Mouse (Mus musculus) neural tube, embryonic 15.5 days (tissue): ENCODE measurements around the gene Dnajb12. TPM values are rescaled to one million over a fixed set of nuclear protein-coding genes. Genes with fewer than 3 reads are reported as not detected.
A peak's percentile ranks its signal among the peaks of the same experiment; 100 is the strongest.
"Not testable (repeated sequence)": the region's sequence is repeated elsewhere in the genome, so short reads cannot be mapped to it uniquely, and the experiment has no call there.

ENCODE experiments used
- ATAC-seq: fragments of 200-750 bp; cut with Nextera tagmentation; 2 replicates; pipeline ENCODE4 v1.8.0; 2017; ENCODE audit warnings: mild to moderate bottlenecking, moderate TSS enrichment, moderate library complexity; ENCODE audit not compliant: low FRiP score
- H3K27ac ChIP-seq: fragments of 300-500 bp; sonication (generic); replicated peaks from 2 replicates; pipeline ENCODE4 v1.5.1; 2015; ENCODE audit warnings: mild to moderate bottlenecking, inconsistent platforms
- H3K27me3 ChIP-seq: fragments of 300-500 bp; sonication (generic); replicated peaks from 2 replicates; pipeline ENCODE4 v1.6.1; 2015; ENCODE audit warnings: inconsistent platforms
- H3K36me3 ChIP-seq: fragments of 300-500 bp; sonication (generic); 2 replicates; pipeline ENCODE4 v1.6.1; 2015; ENCODE audit warnings: inconsistent platforms
- H3K4me1 ChIP-seq: fragments of 300-500 bp; sonication (generic); 2 replicates; pipeline ENCODE4 v1.6.1; 2015; ENCODE audit warnings: inconsistent platforms
- H3K4me2 ChIP-seq: fragments of 300-500 bp; sonication (generic); 2 replicates; pipeline ENCODE4 v1.6.1; 2015; ENCODE audit warnings: inconsistent platforms, mild to moderate bottlenecking, moderate library complexity
- H3K4me3 ChIP-seq: fragments of 300-500 bp; sonication (generic); replicated peaks from 2 replicates; pipeline ENCODE4 v1.5.1; 2015; ENCODE audit warnings: mild to moderate bottlenecking, inconsistent platforms
- H3K9ac ChIP-seq: fragments of 300-500 bp; sonication (generic); replicated peaks from 2 replicates; pipeline ENCODE4 v1.6.1; 2015; ENCODE audit warnings: mild to moderate bottlenecking, inconsistent platforms
- H3K9me3 ChIP-seq: fragments of 300-500 bp; sonication (generic); replicated peaks from 2 replicates; pipeline ENCODE4 v1.6.1; 2016; ENCODE audit warnings: inconsistent platforms
- WGBS: fragments of 180-500 bp; shearing (Covaris S2); methylation state at CpG from one replicate; pipeline ENCODE4 v1.1.7; 2015; ENCODE audit warnings: mixed read lengths; 5-methylcytosine and 5-hydroxymethylcytosine counted together
- polyA plus RNA-seq: library from polyadenylated mRNA; unstranded; fragments of >200 nt; fragmentation: Nextera tagmentation; extraction: Ambion mirVana; gene quantifications from 2 replicates; pipeline ENCODE4 v1.2.1, GENCODE M21; 2015

Gene Dnajb12
- polyA plus RNA-seq, 1 experiment from 2014 or later, result 17.2 TPM

- no peak overlapping the region for H3K4me3 ChIP-seq
- no peak overlapping the region for H3K9ac ChIP-seq
- no peak overlapping the region for H3K27ac ChIP-seq
- no peak overlapping the region for H3K4me2 ChIP-seq
- H3K27me3 ChIP-seq, result no peaks in the 10 kb centered on the region
- no peaks in the 10 kb centered on the region for H3K36me3 ChIP-seq
- no peaks in the 10 kb centered on the region for H3K4me1 ChIP-seq
- ATAC-seq, result no peak
- H3K9me3 ChIP-seq, result no peaks in the 10 kb centered on the region
- 91% methylated on average over 5 of the region's 5 CpGs for WGBS
Observed at GRCm38 (mm10) chr10:59873206-59873605, 6.2 kb upstream of the Dnajb12 start.

GRCm38 (mm10) chr10:59873613-59874012, 5.7 kb upstream of the Dnajb12 start:
- 84% methylated on average over 5 of the region's 5 CpGs for WGBS
- Histone ChIP-seq H3K27ac (no peak overlapping the region), H3K4me2 (no peak overlapping the region), H3K36me3 (no peaks in the 10 kb centered on the region), H3K4me3 (no peak overlapping the region), H3K9me3 (no peaks in the 10 kb centered on the region), H3K27me3 (no peaks in the 10 kb centered on the region), H3K4me1 (peaks cover 1% of the 10 kb centered on the region; the same call in 1 of the 2 replicates), H3K9ac (no peak overlapping the region)
- ATAC-seq, result no peak

- Histone ChIP-seq H3K9ac (no peak overlapping the region), H3K27me3 (no peaks in the 10 kb centered on the region), H3K36me3 (no peaks in the 10 kb centered on the region), H3K4me3 (no peak overlapping the region), H3K4me2 (no peak overlapping the region), H3K9me3 (no peaks in the 10 kb centered on the region), H3K27ac (no peak overlapping the region), H3K4me1 (peaks cover 7% of the 10 kb centered on the region)
- WGBS, result 21% methylated on average over 1 of the region's 1 CpGs
- no peak for ATAC-seq
Observed at GRCm38 (mm10) chr10:59875396-59875795, 4.0 kb upstream of the Dnajb12 start.

GRCm38 (mm10) chr10:59876698-59877097, 2.7 kb upstream of the Dnajb12 start:
- H3K4me3 ChIP-seq, H3K9me3 ChIP-seq, H3K9ac ChIP-seq, H3K4me2 ChIP-seq, H3K36me3 ChIP-seq, ATAC-seq, H3K27ac ChIP-seq, H3K27me3 ChIP-seq: not testable (repeated sequence)
- peaks cover 19% of the 10 kb centered on the region for H3K4me1 ChIP-seq
- 97% methylated on average over 4 of the region's 4 CpGs for WGBS

GRCm38 (mm10) chr10:59877421-59878117, 1.8 kb upstream of the Dnajb12 start:
- 60% methylated on average over 15 of the region's 15 CpGs for WGBS
- peaks cover 23% of the 10 kb centered on the region for H3K4me1 ChIP-seq
- no peaks in the 10 kb centered on the region for H3K36me3 ChIP-seq
- H3K9ac ChIP-seq, result no peak overlapping the region
- H3K4me3 ChIP-seq, result no peak overlapping the region
- no peaks in the 10 kb centered on the region for H3K27me3 ChIP-seq
- H3K9me3 ChIP-seq, result no peaks in the 10 kb centered on the region
- no peak overlapping the region for H3K4me2 ChIP-seq
- H3K27ac ChIP-seq, result no peak overlapping the region
- ATAC-seq, result no peak

- peak overlapping the region; percentile 57 for H3K4me3 ChIP-seq
- H3K27me3 ChIP-seq, result no peaks in the 10 kb centered on the region
- no peaks in the 10 kb centered on the region for H3K9me3 ChIP-seq
- H3K9ac ChIP-seq, result peak overlapping the region; percentile 93
- H3K27ac ChIP-seq, result peak overlapping the region; percentile 100
- H3K4me1 ChIP-seq, result peaks cover 27% of the 10 kb centered on the region
- H3K4me2 ChIP-seq, result peak overlapping the region; percentile 79
- 21% methylated on average over 5 of the region's 5 CpGs for whole genome bisulfite sequencing
- H3K36me3 ChIP-seq, result 0 out of 2 replicates have a peak, but pooled peaks cover under 1% of the 10 kb centered on the region
- peak; percentile 16; the same call in 1 of the 2 replicates for ATAC-seq
Observed at GRCm38 (mm10) chr10:59878823-59879222, 533 bp upstream of the Dnajb12 start.

- under 1% methylated on average over 13 of the region's 13 CpGs for WGBS
- peaks cover 27% of the 10 kb centered on the region for H3K4me1 ChIP-seq
- no peaks in the 10 kb centered on the region for H3K27me3 ChIP-seq
- peak overlapping the region; percentile 79 for H3K4me2 ChIP-seq
- H3K27ac ChIP-seq, result peak overlapping the region; percentile 100
- no peaks in the 10 kb centered on the region for H3K9me3 ChIP-seq
- peak overlapping the region; percentile 93 for H3K9ac ChIP-seq
- peak; percentile 59 for ATAC-seq
- H3K4me3 ChIP-seq, result peak overlapping the region; percentile 57
- H3K36me3 ChIP-seq, result 0 out of 2 replicates have a peak, but pooled peaks cover 8% of the 10 kb centered on the region
Observed at GRCm38 (mm10) chr10:59880029-59880386, 652 bp downstream of the Dnajb12 start.

- 87% methylated on average over 7 of the region's 7 CpGs for WGBS
- H3K36me3 ChIP-seq, result 0 out of 2 replicates have a peak, but pooled peaks cover 8% of the 10 kb centered on the region
- no peak for ATAC-seq
- H3K4me3 ChIP-seq, result peak overlapping the region; percentile 57
- peak overlapping the region; percentile 100; the same call in 1 of the 2 replicates for H3K27ac ChIP-seq
- no peaks in the 10 kb centered on the region for H3K9me3 ChIP-seq
- H3K9ac ChIP-seq, result peak overlapping the region; percentile 93; the same call in 1 of the 2 replicates
- no peaks in the 10 kb centered on the region for H3K27me3 ChIP-seq
- peaks cover 27% of the 10 kb centered on the region for H3K4me1 ChIP-seq
- H3K4me2 ChIP-seq, result peak overlapping the region; percentile 79
Observed at GRCm38 (mm10) chr10:59880837-59881236, 1.5 kb downstream of the Dnajb12 start.

- Histone ChIP-seq H3K27me3 (no peaks in the 10 kb centered on the region), H3K9me3 (no peaks in the 10 kb centered on the region), H3K4me2 (no peak overlapping the region), H3K4me3 (no peak overlapping the region), H3K36me3 (0 out of 2 replicates have a peak, but pooled peaks cover 8% of the 10 kb centered on the region), H3K4me1 (peaks cover 27% of the 10 kb centered on the region), H3K9ac (no peak overlapping the region), H3K27ac (no peak overlapping the region)
- no peak for ATAC-seq
- 95% methylated on average over 10 of the region's 10 CpGs for WGBS
Observed at GRCm38 (mm10) chr10:59884327-59885173, 5.2 kb downstream of the Dnajb12 start.

- 0 out of 2 replicates have a peak, but pooled peaks cover 8% of the 10 kb centered on the region for H3K36me3 ChIP-seq
- no peaks in the 10 kb centered on the region for H3K27me3 ChIP-seq
- peaks cover 24% of the 10 kb centered on the region for H3K4me1 ChIP-seq
- WGBS, result 95% methylated on average over 14 of the region's 14 CpGs
- H3K9ac ChIP-seq, result no peak overlapping the region
- no peak for ATAC-seq
- H3K4me3 ChIP-seq, result no peak overlapping the region
- H3K27ac ChIP-seq, result no peak overlapping the region
- H3K4me2 ChIP-seq, result no peak overlapping the region
- no peaks in the 10 kb centered on the region for H3K9me3 ChIP-seq
Observed at GRCm38 (mm10) chr10:59885174-59886080, 6.1 kb downstream of the Dnajb12 start.

GRCm38 (mm10) chr10:59886081-59886466, 6.7 kb downstream of the Dnajb12 start:
- H3K9ac ChIP-seq, result no peak overlapping the region
- no peak overlapping the region for H3K4me3 ChIP-seq
- H3K27me3 ChIP-seq, result no peaks in the 10 kb centered on the region
- H3K4me2 ChIP-seq, result no peak overlapping the region
- H3K4me1 ChIP-seq, result peaks cover 18% of the 10 kb centered on the region
- peaks cover 12% of the 10 kb centered on the region; the same call in 1 of the 2 replicates for H3K36me3 ChIP-seq
- ATAC-seq, result no peak
- no peaks in the 10 kb centered on the region for H3K9me3 ChIP-seq
- H3K27ac ChIP-seq, result no peak overlapping the region
- 100% methylated on average over 1 of the region's 1 CpGs for WGBS
